Mouse (Mus musculus): ENCODE data around the gene B4galnt4.

The B4galnt4 gene

DNA sequence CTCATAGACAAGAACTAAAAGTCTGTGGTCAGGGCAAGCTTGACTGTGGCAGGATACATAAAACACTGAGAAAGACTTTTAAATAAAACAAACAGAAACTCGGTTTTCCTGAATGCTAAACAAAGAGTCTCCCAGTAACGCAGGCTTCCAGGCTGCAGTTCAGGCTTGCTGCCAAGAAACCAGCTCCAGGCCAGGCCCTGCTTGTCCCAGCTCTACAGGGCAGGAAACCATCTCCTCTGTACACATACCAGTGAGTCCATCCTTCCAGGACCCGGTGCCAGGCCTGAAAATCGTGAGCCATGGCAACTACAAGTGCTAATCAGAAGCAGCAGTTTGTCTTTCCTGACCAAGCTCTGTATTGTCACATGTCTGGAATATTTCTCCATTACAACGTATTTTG, 19.2 kb upstream of the B4galnt4 start:
- DNase-seq (ENCODE audit: low read depth, low spot score): peak; percentile 19

DNA sequence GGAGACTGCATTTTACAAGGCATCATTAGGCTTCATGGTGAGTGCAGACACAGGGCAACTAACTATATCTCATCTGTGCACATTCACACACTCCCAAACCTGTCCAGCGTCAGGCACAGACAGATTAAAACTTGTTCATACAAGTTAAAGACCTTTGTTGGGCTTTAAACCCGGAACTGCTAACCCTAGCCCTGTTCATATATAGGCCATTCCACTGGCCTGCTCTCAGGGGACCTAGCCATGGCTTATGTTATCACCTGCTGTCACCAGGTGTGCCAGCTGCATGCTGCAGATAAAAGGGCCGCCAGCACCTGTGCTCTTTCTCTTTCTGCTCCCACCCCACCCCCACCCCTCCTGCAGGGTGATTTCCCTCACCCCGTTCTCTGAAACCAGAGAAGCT, 18.4 kb upstream of the B4galnt4 start:
- no peak for DNase-seq (ENCODE audit: low read depth, low spot score)

DNA sequence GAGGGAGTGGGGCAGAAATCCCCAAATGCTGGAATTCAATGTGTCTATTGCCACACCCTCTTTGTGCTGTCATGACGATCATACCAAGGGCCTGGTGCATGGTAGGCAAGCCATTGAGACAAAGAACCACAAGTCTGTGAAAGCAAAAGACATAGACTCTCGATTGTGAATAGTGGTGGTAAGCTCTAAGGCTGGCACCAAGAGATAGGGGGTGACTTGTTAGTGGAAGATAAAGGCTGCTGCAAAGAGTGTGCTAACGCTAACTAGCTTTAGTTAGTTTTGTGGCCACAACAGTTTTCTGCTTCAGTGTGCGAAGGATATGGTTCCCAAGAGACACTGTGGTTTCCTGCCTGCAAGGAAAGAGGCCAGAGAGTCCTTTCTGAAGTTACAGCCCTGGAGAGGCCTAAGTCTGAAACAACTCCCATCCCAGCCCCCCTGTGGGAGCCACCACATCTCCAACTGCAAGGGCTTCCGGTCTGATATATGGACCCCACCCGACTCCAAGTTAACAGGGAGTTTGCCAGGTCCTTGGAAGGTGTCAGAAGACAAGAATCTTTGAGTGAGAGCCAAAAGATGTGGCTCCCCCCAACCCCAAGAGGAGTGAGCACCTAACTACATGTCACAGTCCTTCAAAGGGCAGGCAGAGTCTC, 13.8 kb upstream of the B4galnt4 start:
- no peak for DNase-seq (ENCODE audit: low read depth, low spot score)

DNA sequence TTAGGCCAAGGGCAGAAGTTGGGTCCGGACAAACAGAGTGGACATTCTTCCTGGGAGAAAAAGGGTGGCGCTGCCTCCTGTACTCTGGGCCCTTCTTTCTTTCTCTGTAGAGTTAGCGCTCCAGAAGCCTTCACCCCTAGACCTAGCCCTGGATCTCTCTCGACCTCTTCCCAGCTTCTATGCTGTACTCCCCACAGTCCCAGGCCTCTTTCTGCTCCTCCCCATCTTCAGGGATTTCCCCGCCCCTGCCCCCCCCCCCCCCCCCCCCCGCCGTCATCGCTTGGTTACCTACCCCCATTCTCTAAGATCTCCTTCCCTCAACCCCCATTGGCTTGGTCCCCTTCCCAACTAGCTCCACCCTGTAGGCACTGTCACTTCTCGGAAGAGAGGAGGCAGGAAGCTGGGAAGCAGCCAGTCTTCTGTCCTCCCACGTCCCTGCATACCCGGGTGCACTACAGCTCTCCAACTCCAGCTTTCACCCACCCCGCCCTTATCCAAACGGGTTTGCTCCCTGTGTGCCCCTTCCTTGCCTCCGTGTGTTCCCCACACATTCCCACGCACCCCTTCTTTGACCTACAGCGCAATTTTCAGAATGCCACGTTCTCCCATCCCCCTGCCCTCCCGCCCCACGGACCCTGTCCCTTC, 13.2 kb upstream of the B4galnt4 start:
- DNase-seq (ENCODE audit: low read depth, low spot score): peak; percentile 48

DNA sequence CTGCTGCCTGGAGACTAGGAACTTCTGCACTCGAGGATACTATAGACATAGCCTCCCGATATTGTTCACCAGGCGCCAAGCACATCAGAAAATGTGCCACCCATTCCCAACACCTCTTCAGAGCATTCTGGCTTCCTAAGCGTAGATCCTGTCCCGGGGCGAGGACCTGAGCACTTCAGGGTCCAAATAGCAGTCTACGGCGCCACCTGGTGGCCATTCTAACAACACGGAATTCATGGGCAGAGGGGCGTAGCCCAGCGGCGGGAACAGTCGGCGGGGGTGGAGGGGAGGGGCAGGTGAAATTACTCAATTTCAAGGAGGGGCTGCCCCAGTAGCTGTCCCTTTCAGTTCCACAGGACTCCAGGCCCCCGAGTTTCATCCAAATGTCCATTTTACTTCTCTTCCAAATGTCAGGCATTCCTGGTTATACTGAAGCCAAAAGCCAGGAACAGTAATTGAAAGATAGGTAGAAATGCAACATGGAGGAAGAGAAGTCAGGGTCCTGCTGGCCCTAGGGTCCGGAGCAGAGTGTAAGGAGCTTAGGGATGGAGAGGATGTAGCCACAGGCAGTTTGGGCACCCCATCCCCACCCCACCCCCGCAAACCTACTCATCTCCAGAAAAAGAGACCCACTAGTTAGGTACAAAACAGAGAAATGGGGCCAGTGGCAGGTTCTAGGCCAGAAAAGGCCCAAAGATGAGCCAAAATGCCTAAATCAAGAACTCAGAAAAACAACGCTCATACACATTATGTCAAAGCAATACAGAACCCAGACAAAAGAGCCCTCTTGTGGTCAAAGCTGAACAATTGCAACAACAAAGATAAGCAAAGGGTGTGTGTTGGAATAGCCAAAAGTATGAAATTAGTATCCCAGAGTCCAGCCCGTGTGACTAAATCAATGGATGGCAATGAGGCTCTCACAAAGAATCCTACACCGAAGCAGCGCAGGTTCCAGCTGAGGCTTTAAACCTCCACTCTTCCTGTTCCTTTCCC, 12.4 kb upstream of the B4galnt4 start:
- DNase-seq (ENCODE audit: low read depth, low spot score): peak; percentile 96

DNA sequence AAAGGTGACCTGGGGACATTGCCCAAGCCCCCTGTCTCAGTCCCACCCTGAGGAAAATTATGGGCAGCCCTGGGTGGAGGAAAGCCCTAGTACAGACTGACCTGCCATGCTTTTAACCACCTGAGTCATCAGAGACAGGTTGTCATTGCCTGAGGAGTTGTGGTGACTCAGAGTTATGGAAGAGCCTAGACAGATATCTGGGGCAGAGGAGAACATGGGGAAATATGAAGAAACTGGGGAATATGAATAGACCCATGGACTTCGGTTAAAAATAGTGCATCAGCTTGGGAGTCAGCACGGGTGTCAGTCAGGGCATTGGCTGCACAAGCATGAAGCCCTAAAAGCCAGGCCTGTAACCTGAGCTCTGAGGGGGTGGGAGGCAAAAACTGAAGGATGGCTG, 11.6 kb upstream of the B4galnt4 start:
- no peak for DNase-seq (ENCODE audit: low read depth, low spot score)

DNA sequence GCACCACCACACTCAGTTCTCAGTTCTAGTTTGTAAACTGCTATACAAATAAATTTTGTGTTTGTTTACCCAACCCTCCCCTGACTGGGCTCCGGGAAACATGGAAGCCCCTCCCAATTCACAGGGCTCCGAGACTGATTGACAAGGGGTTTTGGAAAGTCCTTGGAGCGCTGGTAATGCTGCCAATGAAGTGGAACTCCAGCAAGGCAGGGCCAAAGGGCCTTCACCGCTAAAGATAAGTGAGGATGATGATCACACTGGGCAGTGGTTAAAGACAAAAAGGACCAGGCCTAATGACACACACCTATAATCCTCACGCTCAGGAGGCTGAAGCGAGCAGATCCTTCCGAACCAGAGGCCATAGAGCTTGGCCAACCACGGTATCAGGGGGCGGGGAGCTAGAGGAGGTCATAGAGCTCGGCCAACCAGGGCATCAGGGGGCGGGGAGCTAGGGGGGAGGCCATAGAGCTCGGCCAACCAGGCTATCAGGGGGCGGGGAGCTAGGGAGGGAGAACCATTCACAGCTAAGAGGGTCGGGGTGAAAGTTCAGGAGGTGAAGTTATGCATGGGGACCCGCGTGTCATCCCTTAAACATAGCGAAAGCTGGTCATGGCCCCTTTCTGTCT, 9.7 kb upstream of the B4galnt4 start:
- no peak for DNase-seq (ENCODE audit: low read depth, low spot score)

DNA sequence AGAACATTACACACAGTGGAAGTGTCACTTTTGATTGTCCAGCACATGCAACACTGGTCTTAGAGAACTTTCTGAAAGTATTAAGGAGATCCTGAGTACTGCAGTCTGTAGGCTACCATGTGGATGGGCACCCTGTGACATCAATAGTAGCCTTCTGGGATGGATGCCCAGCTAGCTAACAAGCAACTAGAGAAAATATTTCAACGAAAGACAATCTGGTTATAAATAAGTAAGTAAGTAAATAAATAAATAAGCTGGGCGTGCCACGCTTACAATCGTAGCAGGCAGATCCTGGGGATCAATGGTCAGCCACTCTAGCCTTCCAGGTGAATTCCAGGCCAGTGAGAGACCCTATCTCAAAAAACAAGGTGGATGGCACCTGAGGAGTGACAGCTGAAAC, 8.9 kb upstream of the B4galnt4 start:
- no peak for DNase-seq (ENCODE audit: low read depth, low spot score)

DNA sequence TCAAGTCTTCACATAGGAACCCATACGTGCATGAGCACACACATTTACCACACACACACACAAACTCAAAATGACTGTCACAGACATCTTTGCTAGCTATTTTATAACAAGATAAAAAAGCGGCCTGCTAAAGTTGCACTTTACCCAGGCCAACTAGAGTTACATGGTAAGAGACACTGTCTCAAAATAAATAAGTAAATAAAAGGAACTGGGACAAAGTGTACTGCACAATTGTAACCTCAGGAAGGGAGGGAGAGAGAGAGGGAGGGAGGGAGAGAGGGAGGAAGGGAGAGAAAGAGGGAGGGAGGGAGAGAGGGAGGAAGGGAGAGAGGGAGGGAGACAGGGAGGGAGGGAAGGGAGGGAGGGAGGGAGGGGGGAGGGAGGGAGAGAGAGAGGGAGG, 8.5 kb upstream of the B4galnt4 start:
- no peak for DNase-seq (ENCODE audit: low read depth, low spot score)

DNA sequence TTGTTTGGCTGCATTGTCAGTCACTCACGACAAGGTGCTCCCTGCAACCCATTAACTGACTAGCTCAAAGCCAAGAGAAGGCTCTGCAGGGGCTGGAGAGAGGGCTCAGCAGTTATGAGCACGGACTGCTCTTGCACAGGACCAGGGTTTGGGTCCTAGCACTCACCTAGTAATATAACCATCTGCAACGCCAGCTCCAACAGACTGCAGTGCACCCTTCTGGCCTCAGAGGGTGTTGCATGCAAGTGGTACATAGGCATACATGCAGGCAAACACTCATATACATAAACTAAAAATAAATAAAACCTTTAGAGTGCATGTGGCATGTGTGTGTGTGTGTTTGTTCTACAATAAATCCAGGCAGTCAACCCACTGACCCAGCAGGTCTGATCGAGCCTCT, 5.1 kb upstream of the B4galnt4 start:
- DNase-seq (ENCODE audit: low read depth, low spot score): no peak

DNA sequence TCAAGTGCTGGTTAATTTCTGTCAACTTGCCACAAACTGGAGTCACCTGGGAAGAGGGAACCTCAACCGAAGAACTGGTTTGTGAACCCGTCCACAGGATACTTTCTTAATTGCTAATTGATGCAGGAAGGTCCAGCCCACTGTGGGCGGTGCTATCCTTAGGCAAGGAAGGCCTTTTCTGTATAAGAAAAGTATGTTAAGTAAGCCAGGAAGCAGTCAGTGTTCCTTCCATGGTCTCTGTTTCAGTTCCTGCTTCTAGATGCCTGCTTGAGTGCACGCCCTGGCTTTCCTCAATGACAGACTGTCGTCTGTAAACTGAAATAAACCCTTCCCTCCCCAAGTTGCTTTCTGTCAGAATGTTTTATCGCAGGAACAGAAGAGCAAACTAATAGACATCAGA, 3.9 kb upstream of the B4galnt4 start:
- no peak for DNase-seq (ENCODE audit: low read depth, low spot score)

DNA sequence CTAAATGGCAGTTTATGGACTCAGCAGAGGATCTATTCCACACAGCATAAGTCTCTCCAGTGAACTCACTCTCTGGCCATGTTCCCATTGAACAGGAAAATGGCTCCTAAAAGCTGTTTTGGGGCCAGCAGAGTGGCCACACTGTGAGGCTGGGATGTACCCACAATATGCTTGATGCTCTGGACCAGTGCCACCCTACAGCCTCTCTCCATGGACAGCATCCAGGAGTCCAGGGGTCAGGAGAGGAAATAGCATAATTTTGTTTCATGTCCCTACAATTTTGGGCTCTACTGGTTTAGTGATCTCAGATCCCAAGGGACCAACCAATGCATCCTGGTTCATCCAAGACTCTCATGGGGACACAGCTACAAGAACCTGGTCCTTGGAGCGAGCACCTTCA, 3.4 kb upstream of the B4galnt4 start:
- DNase-seq (ENCODE audit: low read depth, low spot score): no peak

DNA sequence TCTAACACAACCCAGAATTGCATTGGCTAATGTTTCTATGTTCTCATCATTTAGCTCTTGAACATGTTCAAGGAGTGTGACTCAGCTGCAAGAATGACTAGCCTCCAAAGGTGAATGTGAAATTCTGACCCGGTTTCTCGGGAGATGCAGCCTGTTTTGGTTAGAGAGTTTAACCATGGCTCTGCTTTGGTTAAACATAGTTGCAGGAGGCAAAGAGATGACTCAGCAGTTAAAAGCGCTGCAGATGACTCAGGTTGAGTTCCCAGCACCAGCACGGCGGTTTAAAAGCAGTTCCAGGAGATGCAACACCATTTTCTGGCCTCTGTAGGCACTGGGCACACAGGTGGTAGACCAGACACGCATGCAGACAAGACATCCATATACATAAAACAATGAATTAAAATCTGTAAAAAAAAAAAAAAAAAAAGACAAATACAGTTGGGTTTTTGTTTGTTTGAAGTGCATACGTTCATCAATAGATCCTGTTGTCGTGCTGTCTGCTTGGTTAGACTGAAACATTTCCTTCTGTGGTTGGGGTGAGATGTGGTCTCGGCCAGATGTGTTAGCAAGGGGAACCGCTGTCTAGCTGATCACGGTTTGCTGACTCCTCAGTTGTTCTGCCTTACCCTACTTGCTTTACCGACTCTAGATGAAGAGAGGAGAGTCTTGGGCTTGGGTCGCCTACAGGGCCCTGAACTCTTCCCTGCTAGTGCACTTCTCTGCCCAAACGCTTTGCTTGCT, 2.1 kb upstream of the B4galnt4 start:
- DNase-seq (ENCODE audit: low read depth, low spot score): no peak

DNA sequence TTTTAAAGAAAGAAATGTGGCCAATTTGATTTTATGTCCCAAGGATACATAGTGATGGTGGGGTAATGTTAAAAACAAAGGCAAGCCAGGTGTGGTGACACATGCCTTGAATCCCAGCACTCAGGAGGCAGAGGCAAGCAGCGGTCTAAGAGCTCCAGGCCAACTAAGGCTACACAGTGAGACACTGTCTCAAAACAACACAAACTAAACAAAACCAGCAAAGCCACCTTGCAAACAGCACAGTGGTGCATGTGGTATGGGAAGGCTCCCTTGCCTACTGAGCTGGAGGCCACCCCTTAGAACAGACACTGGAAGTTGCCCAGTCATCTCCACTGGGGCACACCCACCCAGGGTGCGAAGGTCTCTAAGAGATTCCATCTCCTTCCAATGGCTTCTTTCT, 975 bp upstream of the B4galnt4 start:
- no peak for DNase-seq (ENCODE audit: low read depth, low spot score)

DNA sequence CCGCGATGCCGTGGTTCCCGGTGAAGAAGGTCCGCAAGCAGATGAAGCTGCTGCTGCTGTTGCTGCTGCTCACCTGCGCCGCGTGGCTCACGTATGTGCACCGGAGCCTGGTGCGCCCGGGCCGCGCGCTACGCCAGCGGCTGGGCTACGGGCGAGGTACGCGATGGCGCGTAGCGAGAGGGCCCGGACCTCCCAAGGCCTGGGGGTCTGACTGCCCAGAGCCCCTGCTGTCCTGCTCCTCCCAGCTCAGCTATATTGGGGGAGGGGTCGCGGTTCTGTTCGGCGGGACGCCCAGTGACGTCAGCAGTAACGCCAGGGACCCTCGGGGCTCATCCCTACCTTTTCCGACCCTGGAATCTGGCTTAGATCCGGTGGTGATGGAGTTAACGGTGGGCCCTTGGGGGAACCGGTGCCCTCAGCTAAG, 377 bp downstream of the B4galnt4 start:
- peak; percentile 64 for DNase-seq (ENCODE audit: low read depth, low spot score)

DNA sequence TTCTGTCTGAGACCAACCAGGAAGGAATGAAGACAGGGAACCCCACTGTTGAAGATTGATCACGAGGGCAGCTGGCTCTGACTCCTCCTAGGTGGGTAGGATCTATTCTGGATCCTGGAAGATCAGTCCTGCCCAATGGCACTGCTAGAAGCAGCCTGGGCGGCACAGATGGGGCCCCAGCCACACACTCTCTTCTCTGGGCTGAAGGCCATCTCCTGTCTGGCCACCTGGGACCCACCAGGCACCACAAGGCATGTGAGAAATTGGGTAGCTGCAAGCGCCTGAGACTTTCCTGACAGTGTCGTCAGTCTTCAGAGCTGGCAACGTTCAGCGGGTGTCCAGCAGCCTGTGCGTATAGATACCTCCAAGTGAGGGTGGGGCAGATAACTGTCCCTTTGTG, 1.6 kb downstream of the B4galnt4 start:
- no peak for DNase-seq (ENCODE audit: low read depth, low spot score)

DNA sequence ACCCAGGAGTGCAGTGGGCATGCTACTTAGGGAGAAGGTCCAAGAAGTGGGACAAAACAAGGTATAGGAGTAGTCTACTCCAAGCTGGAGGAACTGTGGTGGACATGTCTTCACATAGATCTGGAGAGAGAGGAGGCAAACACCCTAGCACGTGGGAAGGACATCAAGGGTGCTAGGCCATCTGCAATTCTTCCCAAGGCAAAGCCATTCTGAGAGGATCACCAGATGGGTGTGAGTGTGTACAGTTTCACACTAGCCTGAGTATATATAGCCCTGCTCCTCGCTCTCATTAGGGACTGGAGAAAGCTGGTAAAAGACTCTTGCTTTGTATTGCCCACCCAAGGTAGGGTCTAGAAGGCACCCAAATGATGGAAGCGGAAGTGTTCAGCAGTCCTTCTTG, 2.4 kb downstream of the B4galnt4 start:
- no peak for DNase-seq (ENCODE audit: low read depth, low spot score)

DNA sequence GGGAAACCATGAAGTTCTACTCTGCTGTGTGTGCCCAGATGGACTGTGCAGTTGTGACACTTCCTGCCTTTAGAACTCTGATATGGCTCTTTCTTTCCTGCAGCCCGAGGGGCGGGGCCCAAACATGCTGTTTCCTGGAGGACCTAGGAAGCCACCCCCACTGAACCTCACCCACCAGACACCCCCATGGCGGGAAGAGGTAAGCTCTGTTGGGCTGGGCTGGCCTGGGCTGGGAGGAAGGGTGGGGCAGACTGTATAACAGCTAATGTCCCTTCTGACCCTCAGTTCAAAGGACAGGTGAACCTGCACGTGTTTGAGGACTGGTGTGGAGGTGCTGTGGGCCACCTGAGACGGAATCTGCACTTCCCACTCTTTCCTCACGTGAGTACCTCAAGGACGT, 3.3 kb downstream of the B4galnt4 start:
- no peak for DNase-seq (ENCODE audit: low read depth, low spot score)

DNA sequence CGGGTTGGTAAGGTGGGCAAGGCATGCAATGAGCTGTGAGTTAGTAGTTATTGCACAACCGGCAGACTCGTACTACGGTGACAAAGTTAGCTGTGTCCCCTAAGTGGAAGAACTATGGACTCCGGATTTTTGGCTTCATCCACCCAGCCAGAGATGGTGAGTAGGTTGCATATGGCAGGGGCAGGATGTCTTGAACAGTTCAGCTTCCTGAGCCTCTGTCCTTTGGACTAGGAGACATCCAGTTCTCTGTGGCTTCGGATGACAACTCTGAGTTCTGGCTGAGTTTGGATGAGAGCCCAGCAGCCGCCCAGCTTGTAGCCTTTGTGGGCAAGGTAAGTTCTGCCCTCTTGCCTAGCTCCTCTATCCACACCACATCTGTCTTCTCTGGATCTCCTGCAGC, 3.7 kb downstream of the B4galnt4 start:
- DNase-seq (ENCODE audit: low read depth, low spot score): no peak

DNA sequence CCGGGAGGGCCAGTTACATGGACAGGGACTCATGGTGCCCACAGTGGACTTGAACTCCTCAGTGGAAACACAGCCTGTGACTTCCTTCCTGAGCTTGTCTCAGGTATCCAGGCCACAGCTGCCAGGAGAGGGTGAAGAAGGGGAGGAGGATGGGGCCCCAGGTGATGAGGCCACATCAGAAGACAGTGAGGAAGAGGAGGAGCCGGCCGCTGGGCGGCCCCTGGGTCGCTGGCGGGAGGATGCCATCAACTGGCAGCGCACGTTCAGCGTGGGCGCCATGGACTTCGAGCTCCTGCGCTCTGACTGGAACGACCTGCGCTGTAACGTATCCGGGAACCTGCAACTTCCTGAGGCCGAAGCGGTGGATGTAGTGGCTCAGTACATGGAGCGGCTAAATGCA, 7.4 kb downstream of the B4galnt4 start:
- no peak for DNase-seq (ENCODE audit: low read depth, low spot score)

All from mesoderm, embryonic 11.5 days (tissue).